Mouse (Mus musculus) midbrain, embryonic 15.5 days (tissue): ENCODE measurements at regions not wholly inside any gene's neighbourhood (a gene's known extent, or its start where the extent isn't known, plus 50 kb on each side); places are given as distances from the start of the nearest gene placed in this dataset.

ENCODE experiments used
- ATAC-seq: fragments of 200-750 bp; cut with Nextera tagmentation; replicated peaks from 2 replicates; pipeline ENCODE4 v1.8.0; 2017; ENCODE audit warnings: moderate TSS enrichment
- H3K27ac ChIP-seq: fragments of 300-500 bp; sonication (generic); 2 replicates; pipeline ENCODE4 v1.5.1; 2015; ENCODE audit warnings: mild to moderate bottlenecking, inconsistent platforms
- H3K27me3 ChIP-seq: fragments of 300-500 bp; sonication (generic); replicated peaks from 2 replicates; pipeline ENCODE4 v1.6.1; 2015; ENCODE audit warnings: inconsistent platforms
- H3K36me3 ChIP-seq: fragments of 300-500 bp; sonication (generic); replicated peaks from 2 replicates; pipeline ENCODE4 v1.6.1; 2015; ENCODE audit warnings: inconsistent platforms
- H3K4me1 ChIP-seq: fragments of 300-500 bp; sonication (generic); 2 replicates; pipeline ENCODE4 v1.6.1; 2015; ENCODE audit warnings: inconsistent platforms
- H3K4me2 ChIP-seq: fragments of 300-500 bp; sonication (generic); 2 replicates; pipeline ENCODE4 v1.6.1; 2015; ENCODE audit warnings: inconsistent platforms, mild to moderate bottlenecking, moderate library complexity
- H3K4me3 ChIP-seq: fragments of 300-500 bp; sonication (generic); 2 replicates; pipeline ENCODE4 v1.5.1; 2015; ENCODE audit warnings: mild to moderate bottlenecking, inconsistent platforms
- H3K9ac ChIP-seq: fragments of 300-500 bp; sonication (generic); 2 replicates; pipeline ENCODE4 v1.6.1; 2015; ENCODE audit warnings: mild to moderate bottlenecking, inconsistent platforms
- H3K9me3 ChIP-seq: fragments of 300-500 bp; sonication (generic); 2 replicates; pipeline ENCODE4 v1.6.1; 2016; ENCODE audit warnings: inconsistent platforms
- WGBS: fragments of 180-500 bp; shearing (Covaris S2); methylation state at CpG from one replicate; pipeline ENCODE4 v1.1.7; 2015; ENCODE audit warnings: mixed read lengths; 5-methylcytosine and 5-hydroxymethylcytosine counted together

- Histone ChIP-seq H3K4me3 (no peak overlapping the region), H3K9ac (no peak overlapping the region), H3K27ac (no peak overlapping the region), H3K4me2 (no peak overlapping the region), H3K4me1 (no peaks in the 10 kb centered on the region), H3K9me3 (no peaks in the 10 kb centered on the region), H3K36me3 (no peaks in the 10 kb centered on the region), H3K27me3 (no peaks in the 10 kb centered on the region)
- WGBS, result 57% methylated on average over 10 of the region's 10 CpGs
- peak; percentile 62 for ATAC-seq
These were observed 502.5 kb upstream of the Gm10131 start for GRCm38 (mm10) chr8:34614031-34614526.

DNA sequence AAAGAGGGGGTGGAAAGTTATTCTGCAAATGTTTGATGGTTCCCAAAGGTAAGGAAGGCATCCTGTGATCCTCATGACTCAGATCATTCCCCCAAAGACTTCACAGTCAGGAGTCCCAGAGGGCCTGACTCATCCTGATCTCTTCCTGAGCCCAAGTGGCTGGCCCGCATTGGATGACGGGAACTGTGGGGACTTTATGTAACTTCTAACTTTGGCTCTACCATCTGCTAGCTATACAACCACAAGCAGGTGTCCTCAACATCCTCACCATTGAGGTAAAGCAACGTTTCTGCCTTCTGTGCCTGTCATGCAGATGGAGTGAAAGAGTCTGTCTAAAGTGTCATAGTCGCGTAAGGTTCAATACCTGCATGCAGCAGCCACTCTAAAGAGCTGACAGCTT, 501.6 kb upstream of the Gm10131 start:
- Histone ChIP-seq H3K4me3 (no peak overlapping the region), H3K36me3 (no peaks in the 10 kb centered on the region), H3K4me2 (no peak overlapping the region), H3K27ac (no peak overlapping the region), H3K9ac (no peak overlapping the region), H3K9me3 (no peaks in the 10 kb centered on the region), H3K4me1 (no peaks in the 10 kb centered on the region), H3K27me3 (no peaks in the 10 kb centered on the region)
- no peak for ATAC-seq
- 87% methylated on average over 5 of the region's 5 CpGs for WGBS

GRCm38 (mm10) chr8:34612396-34612795, 500.9 kb upstream of the Gm10131 start:
- WGBS, result 57% methylated on average over 3 of the region's 3 CpGs
- Histone ChIP-seq H3K4me3 (no peak overlapping the region), H3K36me3 (no peaks in the 10 kb centered on the region), H3K9ac (no peak overlapping the region), H3K9me3 (no peaks in the 10 kb centered on the region), H3K27ac (no peak overlapping the region), H3K27me3 (no peaks in the 10 kb centered on the region), H3K4me1 (no peaks in the 10 kb centered on the region), H3K4me2 (no peak overlapping the region)
- no peak for ATAC-seq

- ATAC-seq, result no peak
- Histone ChIP-seq H3K27me3 (no peaks in the 10 kb centered on the region), H3K27ac (no peak overlapping the region), H3K9ac (no peak overlapping the region), H3K4me2 (no peak overlapping the region), H3K4me1 (no peaks in the 10 kb centered on the region), H3K4me3 (no peak overlapping the region), H3K9me3 (no peaks in the 10 kb centered on the region), H3K36me3 (no peaks in the 10 kb centered on the region)
These were observed 498.6 kb upstream of the Gm10131 start for GRCm38 (mm10) chr8:34610186-34610585.

- no peaks in the 10 kb centered on the region for H3K27me3 ChIP-seq
- H3K4me1 ChIP-seq, result no peaks in the 10 kb centered on the region
- no peak overlapping the region for H3K4me3 ChIP-seq
- no peaks in the 10 kb centered on the region for H3K9me3 ChIP-seq
- WGBS, result 93% methylated on average over 2 of the region's 2 CpGs
- no peak for ATAC-seq
- no peaks in the 10 kb centered on the region for H3K36me3 ChIP-seq
- H3K4me2 ChIP-seq, result no peak overlapping the region
- no peak overlapping the region for H3K9ac ChIP-seq
- no peak overlapping the region for H3K27ac ChIP-seq
These were observed 495.9 kb upstream of the Gm10131 start for GRCm38 (mm10) chr8:34607426-34607825.

DNA sequence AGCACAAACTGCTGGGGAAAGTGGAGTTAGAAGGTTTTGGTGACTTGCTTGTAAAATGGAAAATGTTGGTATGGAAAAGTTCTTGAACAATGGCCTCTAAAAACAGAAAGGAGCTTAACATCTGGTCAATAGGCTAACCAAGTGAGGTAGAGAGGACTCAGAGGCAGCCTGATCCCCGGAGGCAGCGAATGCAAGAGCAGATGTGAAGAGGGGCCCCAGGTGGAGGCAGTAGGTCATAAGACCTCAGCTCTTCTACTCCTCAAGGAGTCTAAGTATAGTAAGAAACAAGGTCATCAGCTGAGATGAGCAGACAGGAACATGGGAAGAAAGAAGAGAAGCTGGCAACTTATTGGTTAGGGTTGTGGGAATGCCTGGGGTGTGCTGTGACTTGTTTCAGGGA, 493.5 kb upstream of the Gm10131 start:
- Histone ChIP-seq H3K9me3 (no peaks in the 10 kb centered on the region), H3K4me3 (no peak overlapping the region), H3K27ac (no peak overlapping the region), H3K27me3 (no peaks in the 10 kb centered on the region), H3K4me2 (no peak overlapping the region), H3K36me3 (no peaks in the 10 kb centered on the region), H3K4me1 (no peaks in the 10 kb centered on the region), H3K9ac (no peak overlapping the region)
- no peak for ATAC-seq
- WGBS, result 90% methylated on average over 2 of the region's 2 CpGs

DNA sequence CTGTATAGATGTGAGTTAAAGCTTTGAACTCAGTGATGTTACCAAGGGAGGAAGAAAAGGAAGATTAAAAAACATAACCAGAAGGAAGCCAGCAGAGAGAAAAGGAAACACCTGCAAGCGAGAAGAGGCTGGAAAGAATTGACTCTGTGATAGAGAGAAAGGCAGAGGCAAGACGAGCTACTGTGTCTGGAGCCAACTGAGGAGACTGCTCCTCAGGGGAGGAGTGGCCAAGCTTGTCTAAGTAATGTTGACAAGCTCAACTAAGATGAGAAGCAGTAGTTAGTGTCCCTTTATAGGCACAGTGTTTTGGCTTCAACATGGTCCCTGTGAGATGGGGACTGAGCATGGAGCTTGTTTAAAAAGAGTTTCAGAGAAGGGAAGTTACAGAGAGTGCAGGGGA, 493.0 kb upstream of the Gm10131 start:
- Histone ChIP-seq H3K27me3 (no peaks in the 10 kb centered on the region), H3K9me3 (no peaks in the 10 kb centered on the region), H3K4me1 (no peaks in the 10 kb centered on the region), H3K4me2 (no peak overlapping the region), H3K4me3 (no peak overlapping the region), H3K9ac (no peak overlapping the region), H3K27ac (no peak overlapping the region), H3K36me3 (no peaks in the 10 kb centered on the region)
- 79% methylated on average over 2 of the region's 2 CpGs for WGBS
- no peak for ATAC-seq

DNA sequence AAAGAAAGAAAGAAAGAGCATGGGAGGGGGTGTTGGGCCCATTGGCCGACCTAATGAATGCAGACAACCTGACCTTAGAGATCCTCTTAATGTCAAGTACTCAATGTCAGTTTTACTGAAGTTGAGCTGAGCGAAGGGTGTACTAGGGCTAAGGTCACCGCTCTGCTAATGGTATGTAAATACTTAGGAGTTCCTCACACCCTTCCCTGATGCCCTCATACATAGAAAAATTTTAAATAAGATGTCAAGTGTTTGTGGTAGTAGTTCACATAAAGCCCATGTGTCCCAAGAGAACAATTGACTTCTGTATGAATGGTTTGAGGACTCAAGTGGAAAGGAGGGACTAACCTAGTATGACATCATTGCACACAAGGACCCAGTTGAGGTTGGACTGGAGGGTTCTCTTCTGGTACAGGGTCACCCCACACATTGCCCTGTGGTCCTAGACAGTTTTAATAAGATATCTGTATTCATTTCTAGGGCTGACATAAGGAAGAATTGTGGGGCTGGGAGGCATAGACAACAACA, 490.0 kb upstream of the Gm10131 start:
- Histone ChIP-seq H3K9me3 (no peaks in the 10 kb centered on the region), H3K27me3 (no peaks in the 10 kb centered on the region), H3K36me3 (no peaks in the 10 kb centered on the region), H3K9ac (no peak overlapping the region), H3K4me3 (no peak overlapping the region), H3K4me1 (no peaks in the 10 kb centered on the region), H3K4me2 (no peak overlapping the region), H3K27ac (no peak overlapping the region)
- ATAC-seq, result no peak
- 42% methylated on average over 3 of the region's 3 CpGs for WGBS

DNA sequence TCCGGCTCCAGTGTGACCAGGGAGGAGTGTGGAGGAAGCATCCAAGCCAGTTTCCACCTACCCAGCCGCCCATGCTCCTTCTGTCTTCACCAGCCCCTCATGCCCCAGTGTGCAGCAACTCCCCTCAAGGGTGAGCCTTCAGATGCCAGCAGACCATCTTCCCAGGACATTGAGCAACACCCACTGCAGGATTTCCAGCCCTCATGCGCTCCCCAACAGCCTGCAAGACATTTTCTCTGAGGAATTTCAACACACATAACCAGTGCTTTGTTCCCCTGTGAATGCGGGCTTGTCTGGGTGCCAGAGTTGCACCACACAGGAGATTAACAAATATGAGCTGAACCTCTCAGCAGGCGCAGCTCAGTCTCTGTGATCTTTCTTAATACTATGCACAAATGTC, 489.3 kb upstream of the Gm10131 start:
- no peak overlapping the region for H3K27ac ChIP-seq
- no peak overlapping the region for H3K9ac ChIP-seq
- no peak overlapping the region for H3K4me2 ChIP-seq
- no peaks in the 10 kb centered on the region for H3K4me1 ChIP-seq
- 43% methylated on average over 5 of the region's 5 CpGs for WGBS
- no peak overlapping the region for H3K4me3 ChIP-seq
- no peaks in the 10 kb centered on the region for H3K9me3 ChIP-seq
- no peak for ATAC-seq
- H3K27me3 ChIP-seq, result no peaks in the 10 kb centered on the region
- H3K36me3 ChIP-seq, result no peaks in the 10 kb centered on the region

GRCm38 (mm10) chr8:34596593-34596992, 485.1 kb upstream of the Gm10131 start:
- H3K27me3 ChIP-seq, result no peaks in the 10 kb centered on the region
- H3K4me1 ChIP-seq, result no peaks in the 10 kb centered on the region
- H3K4me3 ChIP-seq, result no peak overlapping the region
- whole genome bisulfite sequencing, result 77% methylated on average over 5 of the region's 5 CpGs
- no peaks in the 10 kb centered on the region for H3K9me3 ChIP-seq
- H3K9ac ChIP-seq, result no peak overlapping the region
- no peak for ATAC-seq
- H3K27ac ChIP-seq, result no peak overlapping the region
- no peak overlapping the region for H3K4me2 ChIP-seq
- H3K36me3 ChIP-seq, result no peaks in the 10 kb centered on the region

GRCm38 (mm10) chr8:34590976-34591749, 479.6 kb upstream of the Gm10131 start:
- no peak for ATAC-seq
- H3K27ac ChIP-seq, result no peak overlapping the region
- no peaks in the 10 kb centered on the region for H3K4me1 ChIP-seq
- no peaks in the 10 kb centered on the region for H3K27me3 ChIP-seq
- H3K9ac ChIP-seq, result no peak overlapping the region
- no peak overlapping the region for H3K4me2 ChIP-seq
- WGBS, result 92% methylated on average over 8 of the region's 8 CpGs
- no peaks in the 10 kb centered on the region for H3K36me3 ChIP-seq
- no peak overlapping the region for H3K4me3 ChIP-seq
- H3K9me3 ChIP-seq, result no peaks in the 10 kb centered on the region

DNA sequence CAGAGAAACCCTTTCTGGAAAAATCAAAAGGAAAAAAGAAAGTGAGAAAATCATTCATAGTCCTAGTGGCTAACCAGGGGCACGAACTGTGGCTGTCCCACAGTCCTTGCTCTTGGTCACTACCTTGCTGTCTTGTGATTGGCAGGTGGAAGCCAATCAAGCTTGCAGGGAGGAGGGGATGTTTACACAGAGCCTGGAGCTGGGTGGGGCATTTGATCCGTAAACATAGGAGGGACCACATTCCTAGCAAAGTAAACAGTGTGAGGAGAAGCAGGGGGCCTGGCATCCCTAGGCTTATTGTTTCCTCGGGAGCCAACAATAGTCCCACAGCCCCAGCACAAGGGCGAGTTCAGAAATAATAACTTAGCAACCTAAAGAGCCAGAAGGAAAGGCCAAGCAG, 466.5 kb upstream of the Gm10131 start:
- 35% methylated on average over 4 of the region's 4 CpGs for WGBS
- Histone ChIP-seq H3K9me3 (no peaks in the 10 kb centered on the region), H3K27ac (no peak overlapping the region), H3K4me3 (no peak overlapping the region), H3K27me3 (no peaks in the 10 kb centered on the region), H3K4me2 (no peak overlapping the region), H3K36me3 (no peaks in the 10 kb centered on the region), H3K9ac (no peak overlapping the region), H3K4me1 (no peaks in the 10 kb centered on the region)
- ATAC-seq, result no peak

- Histone ChIP-seq H3K4me2 (no peak overlapping the region), H3K27me3 (no peaks in the 10 kb centered on the region), H3K4me1 (no peaks in the 10 kb centered on the region), H3K9me3 (no peaks in the 10 kb centered on the region), H3K9ac (no peak overlapping the region), H3K36me3 (no peaks in the 10 kb centered on the region), H3K4me3 (no peak overlapping the region), H3K27ac (no peak overlapping the region)
- WGBS, result 58% methylated on average over 3 of the region's 3 CpGs
- ATAC-seq, result no peak
These were observed 462.5 kb upstream of the Gm10131 start for GRCm38 (mm10) chr8:34574009-34574408.
